Mouse (Mus musculus) heart, postnatal 0 days (tissue): ENCODE results near the gene Stra6. TPM values are rescaled to one million over a fixed set of nuclear protein-coding genes. Genes with fewer than 3 reads are reported as not detected.

ENCODE experiments used
- ATAC-seq: fragments of 200-750 bp; cut with Nextera tagmentation; 2 replicates; pipeline ENCODE4 v1.8.0; 2017; ENCODE audit warnings: low read depth, moderate number of reproducible peaks, moderate library complexity; ENCODE audit not compliant: insufficient read depth
- DNase-seq: peaks from one replicate; pipeline ENCODE4 v3.0.0-alpha.2; 2016; ENCODE audit warnings: low spot score
- H3K27ac ChIP-seq: fragments of 300-500 bp; sonication (generic); 2 replicates; pipeline ENCODE4 v1.5.1; 2014; ENCODE audit warnings: low read depth, mild to moderate bottlenecking
- H3K27me3 ChIP-seq: fragments of 300-500 bp; sonication (generic); 2 replicates; pipeline ENCODE4 v1.6.1; 2014; ENCODE audit warnings: low read length, mixed read lengths; ENCODE audit not compliant: control insufficient read depth, insufficient read depth
- H3K36me3 ChIP-seq: fragments of 300-500 bp; sonication (generic); replicated peaks from 2 replicates; pipeline ENCODE4 v1.6.1; 2014; ENCODE audit warnings: low read length, mixed read lengths; ENCODE audit not compliant: control insufficient read depth, insufficient read depth
- H3K4me1 ChIP-seq: fragments of 300-500 bp; sonication (generic); 2 replicates; pipeline ENCODE4 v1.6.1; 2014; ENCODE audit warnings: antibody characterized with exemption; ENCODE audit not compliant: control insufficient read depth, insufficient read depth
- H3K4me2 ChIP-seq: fragments of 300-500 bp; sonication (generic); 2 replicates; pipeline ENCODE4 v1.6.1; 2014; ENCODE audit warnings: low read depth, mild to moderate bottlenecking, low read length, moderate library complexity
- H3K4me3 ChIP-seq: fragments of 300-500 bp; sonication (generic); 2 replicates; pipeline ENCODE4 v1.5.1; 2014; ENCODE audit warnings: low read depth, low read length
- H3K9ac ChIP-seq: fragments of 300-500 bp; sonication (generic); replicated peaks from 2 replicates; pipeline ENCODE4 v1.6.1; 2014; ENCODE audit warnings: low read depth, low read length, mixed read lengths
- H3K9me3 ChIP-seq: fragments of 300-500 bp; sonication (generic); replicated peaks from 2 replicates; pipeline ENCODE4 v1.6.1; 2016; ENCODE audit warnings: low read length; ENCODE audit not compliant: control insufficient read depth
- CTCF ChIP-seq: IDR thresholded peaks from 2 replicates; pipeline ENCODE4 v1.5.1; 2016; ENCODE audit warnings: antibody characterized with exemption, control low read depth, low read depth
- EP300 ChIP-seq: IDR thresholded peaks from 2 replicates; pipeline ENCODE4 v1.6.1; 2016; ENCODE audit warnings: antibody characterized with exemption, low read depth
- WGBS: fragments of 180-500 bp; shearing (Covaris S2); extraction: QIAGEN DNeasy Blood & Tissue Kit; methylation state at CpG from one replicate; pipeline ENCODE4 v1.1.7; 2014; 5-methylcytosine and 5-hydroxymethylcytosine counted together
- polyA plus RNA-seq: library from polyadenylated mRNA; unstranded; fragments of >200 nt; fragmentation: Nextera tagmentation; extraction: Ambion mirVana; gene quantifications from 2 replicates; pipeline ENCODE4 v1.2.1, GENCODE M21; 2015
- total RNA-seq: library from RNA; depleted of rRNA; stranded (reverse); fragments of >200 nt; gene quantifications from 2 replicates; pipeline ENCODE4 v1.2.3, GENCODE M21; 2014; ENCODE audit warnings: low replicate concordance; rRNA removed

The Stra6 gene
- total and polyA plus RNA-seq, 2 experiments from 2014 or later = 0.05 TPM; not detected in 1

DNA sequence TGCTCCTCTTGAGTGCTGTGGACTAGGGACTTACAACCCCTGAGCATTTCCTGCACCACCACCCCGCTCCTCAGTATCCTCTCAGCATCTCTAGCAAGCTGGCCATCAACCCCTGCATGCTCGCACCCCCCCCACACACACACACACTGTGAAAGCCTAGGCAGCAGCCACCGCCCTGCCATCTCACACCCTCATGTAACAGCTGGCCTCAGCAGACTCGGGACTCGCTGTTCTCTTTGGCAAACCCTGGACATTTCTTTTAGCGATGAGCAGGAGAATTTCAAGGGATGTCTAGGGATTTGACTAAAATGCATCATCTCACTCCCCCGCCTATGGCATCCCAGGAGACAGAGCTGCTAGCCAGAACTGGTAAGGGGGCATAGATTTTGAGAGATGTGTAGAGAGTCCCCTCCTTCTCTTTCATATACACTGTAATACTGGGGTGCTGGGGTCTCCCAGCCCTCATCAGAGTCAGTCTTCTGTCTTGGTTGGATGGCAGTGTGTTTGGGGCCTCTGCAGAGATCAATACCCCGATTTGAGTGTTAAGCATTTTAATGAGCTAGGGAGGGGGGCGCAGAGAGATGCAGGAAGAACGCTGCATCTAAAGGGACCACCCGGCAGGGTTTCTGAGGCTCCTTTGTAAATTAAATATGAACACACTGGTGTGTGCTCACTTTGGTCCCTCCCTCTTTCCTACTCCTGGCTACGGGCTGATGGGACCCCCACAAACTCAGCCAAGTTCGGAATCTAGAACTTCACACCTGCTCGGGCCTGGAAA lies 139.3 kb downstream of the Stra6 start:
- DNase-seq (no peak), ATAC-seq (no peak)
- H3K9ac ChIP-seq = no peak overlapping the region
- H3K27me3 ChIP-seq = peaks cover 63% of the 10 kb centered on the region
- no peaks in the 10 kb centered on the region for H3K36me3 ChIP-seq
- no peak overlapping the region for H3K4me2 ChIP-seq
- H3K27ac ChIP-seq = no peak overlapping the region
- WGBS = 7% methylated on average over 14 of the region's 14 CpGs
- peaks cover 15% of the 10 kb centered on the region for H3K4me1 ChIP-seq
- H3K9me3 ChIP-seq = no peaks in the 10 kb centered on the region
- H3K4me3 ChIP-seq = no peak overlapping the region
- no peak for TF ChIP-seq EP300
- TF ChIP-seq CTCF = no peak

Other genes starting within 250 kb of the Stra6 start
- 7.3 and 11.1 TPM in 2 replicates for gene Arid3b, start 227.0 kb upstream of the Stra6 start, total RNA-seq
- 4.4 and 5.2 TPM in 2 replicates for gene Arid3b, start 227.0 kb upstream of the Stra6 start, polyA plus RNA-seq
- gene Ubl7, start 152.8 kb upstream of the Stra6 start, total RNA-seq = 94.9 and 132 TPM in 2 replicates
- 139 TPM in 2 replicates for gene Ubl7, start 152.8 kb upstream of the Stra6 start, polyA plus RNA-seq
- gene Sema7a, start 123.7 kb upstream of the Stra6 start, total RNA-seq = 12.4 and 16.8 TPM in 2 replicates
- 0.63 and 1.2 TPM in 2 replicates for gene Sema7a, start 123.7 kb upstream of the Stra6 start, polyA plus RNA-seq
- gene Cyp11a1, start 57.4 kb upstream of the Stra6 start, total RNA-seq = 1.1 and 2.3 TPM in 2 replicates
- gene Cyp11a1, start 57.4 kb upstream of the Stra6 start, polyA plus RNA-seq = 0.90 and 1.3 TPM in 2 replicates
- not detected in 2 replicates for gene Ccdc33, start 55.0 kb downstream of the Stra6 start, total RNA-seq
- 0.25 TPM in 1 of 2 replicates, not detected in the other for gene Ccdc33, start 55.0 kb downstream of the Stra6 start, polyA plus RNA-seq
- 21.1 and 39.9 TPM in 2 replicates for gene Islr, start 140.5 kb downstream of the Stra6 start, total RNA-seq
- gene Islr, start 140.5 kb downstream of the Stra6 start, polyA plus RNA-seq = 14.4 and 16.3 TPM in 2 replicates
- gene Islr2, start 140.5 kb downstream of the Stra6 start, total RNA-seq = 0.69 and 0.89 TPM in 2 replicates
- 0.08 TPM in 1 of 2 replicates, not detected in the other for gene Islr2, start 140.5 kb downstream of the Stra6 start, polyA plus RNA-seq
- 11.4 and 15.0 TPM in 2 replicates for gene Pml, start 186.0 kb downstream of the Stra6 start, total RNA-seq
- gene Pml, start 186.0 kb downstream of the Stra6 start, polyA plus RNA-seq = 5.2 and 5.6 TPM in 2 replicates
- gene Stoml1, start 189.4 kb downstream of the Stra6 start, total RNA-seq = 16.4 and 52.8 TPM in 2 replicates
- gene Stoml1, start 189.4 kb downstream of the Stra6 start, polyA plus RNA-seq = 21.7 and 23.3 TPM in 2 replicates
- gene Loxl1, start 249.4 kb downstream of the Stra6 start, total RNA-seq = 44.1 and 61.7 TPM in 2 replicates
- gene Loxl1, start 249.4 kb downstream of the Stra6 start, polyA plus RNA-seq = 39.2 and 40.7 TPM in 2 replicates